Mouse (Mus musculus): ENCODE results near the gene Stx8.
A peak's percentile ranks its signal among the peaks of the same experiment; 100 is the strongest.

Stx8 gene

GRCm38 (mm10) chr11:68146456-68146851 lies 180.5 kb downstream of the Stx8 start:
- DNase-seq = no peak

GRCm38 (mm10) chr11:68150938-68151337 lies 184.9 kb downstream of the Stx8 start:
- DNase-seq = no peak

- no peak for DNase-seq
Observed at GRCm38 (mm10) chr11:68155821-68156220, 189.8 kb downstream of the Stx8 start.

- DNase-seq = no peak
Observed at GRCm38 (mm10) chr11:68158166-68158565, 192.2 kb downstream of the Stx8 start.

- DNase-seq = no peak
Observed at GRCm38 (mm10) chr11:68159867-68160266, 193.9 kb downstream of the Stx8 start.

GRCm38 (mm10) chr11:68164408-68164807 lies 198.4 kb downstream of the Stx8 start:
- DNase-seq = no peak

- no peak for DNase-seq
Observed at GRCm38 (mm10) chr11:68168427-68168826, 202.4 kb downstream of the Stx8 start.

- DNase-seq = no peak
Observed at GRCm38 (mm10) chr11:68171973-68172647, 206.1 kb downstream of the Stx8 start.

GRCm38 (mm10) chr11:68172648-68173045 lies 206.7 kb downstream of the Stx8 start:
- DNase-seq = no peak

GRCm38 (mm10) chr11:68176550-68176949 lies 210.6 kb downstream of the Stx8 start:
- DNase-seq = no peak

- no peak for DNase-seq
Observed at GRCm38 (mm10) chr11:68177415-68177814, 211.4 kb downstream of the Stx8 start.

GRCm38 (mm10) chr11:68185647-68186046 lies 219.7 kb downstream of the Stx8 start:
- DNase-seq = no peak

GRCm38 (mm10) chr11:68187242-68187641 lies 221.2 kb downstream of the Stx8 start:
- DNase-seq = no peak

GRCm38 (mm10) chr11:68188695-68189201 lies 222.8 kb downstream of the Stx8 start:
- no peak for DNase-seq

GRCm38 (mm10) chr11:68190849-68191248 lies 224.9 kb downstream of the Stx8 start:
- DNase-seq = no peak

GRCm38 (mm10) chr11:68195168-68195567 lies 229.2 kb downstream of the Stx8 start:
- peak; percentile 34 for DNase-seq

- peak; percentile 75 for DNase-seq
Observed at GRCm38 (mm10) chr11:68195693-68196176, 229.7 kb downstream of the Stx8 start.

- DNase-seq = no peak
Observed at GRCm38 (mm10) chr11:68196566-68196965, 230.6 kb downstream of the Stx8 start.

GRCm38 (mm10) chr11:68197471-68197870 lies 231.5 kb downstream of the Stx8 start:
- DNase-seq = no peak

- peak; percentile 57 for DNase-seq
Observed at GRCm38 (mm10) chr11:68198696-68199095, 232.7 kb downstream of the Stx8 start.

- peak; percentile 90 for DNase-seq
Observed at GRCm38 (mm10) chr11:68199103-68199502, 233.1 kb downstream of the Stx8 start.

- peak; percentile 90 for DNase-seq
Observed at GRCm38 (mm10) chr11:68199801-68200423, 233.9 kb downstream of the Stx8 start.

- peak; percentile 65 for DNase-seq
Observed at GRCm38 (mm10) chr11:68200500-68200899, 234.5 kb downstream of the Stx8 start.

GRCm38 (mm10) chr11:68201063-68201462 lies 235.1 kb downstream of the Stx8 start:
- peak; percentile 67 for DNase-seq

Data from thymus, postnatal 14 days (tissue).